Mouse (Mus musculus): Measurements from ENCODE around the gene Nktr. TPM values are rescaled to one million over a fixed set of nuclear protein-coding genes. Genes with fewer than 3 reads are reported as not detected.

Gene Nktr
- polyA plus RNA-seq, 1 experiment = 36.6 TPM

- H3K4me3 ChIP-seq (ENCODE audit: extremely low read depth, insufficient read depth, insufficient read length) = no peak overlapping the region
- H3K36me3 ChIP-seq (ENCODE audit: control insufficient read depth, insufficient read depth, low read length) = no peaks in the 10 kb centered on the region
- DNase-seq (ENCODE audit: low read depth in 1 of 2, low spot score in 2 of 2) = no peak
- H3K4me1 ChIP-seq (ENCODE audit: control insufficient read depth, insufficient read depth, insufficient read length) = peaks cover under 1% of the 10 kb centered on the region; the same call in 1 of the 2 replicates
- peaks cover 4% of the 10 kb centered on the region for H3K27me3 ChIP-seq (ENCODE audit: control insufficient read depth, insufficient read depth, low read length)
- WGBS = 59% methylated on average over 16 of the region's 16 CpGs
- TF ChIP-seq POLR2A (IDR thresholded peaks at IDR 0.05; ENCODE audit: low read depth, low read length) (no peak), CTCF (IDR thresholded peaks at IDR 0.05; ENCODE audit: extremely low read depth, insufficient read depth, insufficient read length, insufficient replicate concordance) (no peak)
- no peak overlapping the region for H3K27ac ChIP-seq (ENCODE audit: insufficient read depth, low read length)
These were observed 46.3 kb downstream of the Nktr start for GRCm38 (mm10) chr9:121765166-121765855.

DNA sequence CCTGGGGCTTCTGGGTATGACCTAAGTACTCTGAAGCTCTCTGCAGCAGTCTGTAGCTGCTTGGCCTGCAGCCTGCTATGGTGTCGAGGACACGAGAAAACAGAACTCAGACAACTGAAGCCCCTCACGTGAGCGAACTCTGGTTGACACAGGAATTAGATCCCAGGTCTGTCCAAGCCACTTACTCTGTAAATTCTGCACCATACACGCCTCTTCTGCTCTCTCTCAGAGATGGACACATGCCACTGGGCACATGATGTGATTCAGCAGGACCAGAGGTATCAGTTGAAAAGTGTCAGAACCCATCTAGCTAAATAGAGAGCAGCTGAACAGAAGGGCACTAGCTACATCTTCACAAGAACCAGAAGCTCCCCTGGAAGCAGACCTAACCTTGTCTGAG lies 53.4 kb downstream of the Nktr start:
- Histone ChIP-seq H3K27me3 (ENCODE audit: control insufficient read depth, insufficient read depth, low read length) (no peaks in the 10 kb centered on the region), H3K27ac (ENCODE audit: insufficient read depth, low read length) (no peak overlapping the region), H3K36me3 (ENCODE audit: control insufficient read depth, insufficient read depth, low read length) (no peaks in the 10 kb centered on the region), H3K4me1 (ENCODE audit: control insufficient read depth, insufficient read depth, insufficient read length) (no peaks in the 10 kb centered on the region), H3K4me3 (ENCODE audit: extremely low read depth, insufficient read depth, insufficient read length) (no peak overlapping the region)
- no peak for TF ChIP-seq CTCF (IDR thresholded peaks at IDR 0.05; ENCODE audit: extremely low read depth, insufficient read depth, insufficient read length, insufficient replicate concordance)
- no peak for TF ChIP-seq POLR2A (IDR thresholded peaks at IDR 0.05; ENCODE audit: low read depth, low read length)
- 72% methylated on average over 5 of the region's 5 CpGs for WGBS
- DNase-seq (ENCODE audit: low read depth in 1 of 2, low spot score in 2 of 2) = no peak

DNA sequence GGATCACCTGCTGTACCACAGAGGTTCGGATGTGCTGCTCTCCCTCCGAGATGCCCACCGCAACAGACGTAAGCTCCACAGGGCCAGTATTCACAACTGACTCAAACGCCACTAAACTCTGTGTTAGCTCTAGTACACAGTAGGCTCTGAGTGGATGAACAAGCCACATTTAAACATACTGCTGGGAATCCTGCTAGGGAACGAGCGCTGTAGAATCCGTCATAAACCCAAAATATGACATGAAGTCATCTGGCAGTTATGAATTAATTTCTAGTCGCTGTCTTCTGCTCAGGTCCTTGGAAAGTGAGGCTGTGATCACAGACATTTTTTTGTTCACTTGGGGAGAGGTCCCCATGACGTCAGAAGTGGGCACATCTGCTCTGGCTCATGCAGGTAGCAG lies 57.0 kb downstream of the Nktr start:
- Histone ChIP-seq H3K27me3 (ENCODE audit: control insufficient read depth, insufficient read depth, low read length) (0 out of 2 replicates have a peak, but pooled peaks cover 2% of the 10 kb centered on the region), H3K4me3 (ENCODE audit: extremely low read depth, insufficient read depth, insufficient read length) (no peak overlapping the region), H3K27ac (ENCODE audit: insufficient read depth, low read length) (no peak overlapping the region), H3K36me3 (ENCODE audit: control insufficient read depth, insufficient read depth, low read length) (no peaks in the 10 kb centered on the region), H3K4me1 (ENCODE audit: control insufficient read depth, insufficient read depth, insufficient read length) (no peaks in the 10 kb centered on the region)
- DNase-seq (ENCODE audit: low read depth in 1 of 2, low spot score in 2 of 2) = no peak
- TF ChIP-seq CTCF (IDR thresholded peaks at IDR 0.05; ENCODE audit: extremely low read depth, insufficient read depth, insufficient read length, insufficient replicate concordance) (no peak), POLR2A (IDR thresholded peaks at IDR 0.05; ENCODE audit: low read depth, low read length) (no peak)
- WGBS = 86% methylated on average over 10 of the region's 10 CpGs

GRCm38 (mm10) chr9:121776511-121776910 lies 57.5 kb downstream of the Nktr start:
- 80% methylated on average over 7 of the region's 7 CpGs for whole genome bisulfite sequencing
- no peak for DNase-seq (ENCODE audit: low read depth in 1 of 2, low spot score in 2 of 2)
- no peaks in the 10 kb centered on the region for H3K36me3 ChIP-seq (ENCODE audit: control insufficient read depth, insufficient read depth, low read length)
- no peak overlapping the region for H3K27ac ChIP-seq (ENCODE audit: insufficient read depth, low read length)
- no peak overlapping the region for H3K4me3 ChIP-seq (ENCODE audit: extremely low read depth, insufficient read depth, insufficient read length)
- TF ChIP-seq CTCF (IDR thresholded peaks at IDR 0.05; ENCODE audit: extremely low read depth, insufficient read depth, insufficient read length, insufficient replicate concordance) (no peak), POLR2A (IDR thresholded peaks at IDR 0.05; ENCODE audit: low read depth, low read length) (no peak)
- H3K27me3 ChIP-seq (ENCODE audit: control insufficient read depth, insufficient read depth, low read length) = 0 out of 2 replicates have a peak, but pooled peaks cover 2% of the 10 kb centered on the region
- H3K4me1 ChIP-seq (ENCODE audit: control insufficient read depth, insufficient read depth, insufficient read length) = no peaks in the 10 kb centered on the region

DNA sequence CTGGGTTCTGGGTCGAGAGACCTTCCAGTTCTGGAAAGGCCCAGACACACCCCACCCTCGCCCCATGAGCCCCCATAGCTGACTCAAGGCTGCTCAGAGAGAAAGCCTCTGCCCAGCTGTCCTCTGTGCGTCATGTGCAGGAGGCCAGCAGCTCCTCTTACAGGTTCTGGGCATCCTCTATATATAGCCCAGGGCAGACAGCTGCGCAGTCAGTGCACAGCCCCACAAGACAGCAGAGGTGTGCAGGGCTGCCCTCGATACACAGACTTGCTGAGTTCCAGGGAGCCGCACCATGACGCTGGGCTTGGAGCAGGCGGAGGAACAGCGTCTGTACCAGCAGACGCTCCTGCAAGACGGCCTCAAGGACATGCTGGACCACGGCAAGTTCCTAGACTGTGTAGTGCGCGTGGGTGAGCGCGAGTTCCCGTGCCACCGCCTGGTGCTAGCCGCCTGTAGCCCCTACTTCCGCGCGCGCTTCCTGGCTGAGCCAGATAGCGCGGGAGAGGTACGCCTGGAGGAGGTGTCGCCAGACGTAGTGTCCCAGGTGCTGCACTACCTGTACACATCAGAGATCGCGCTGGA lies 58.6 kb downstream of the Nktr start, which contains the start of gene Klhl40:
TSS of gene Klhl40 (plus strand) at position 124 of the 582 bp plus-strand sequence.
- 0 out of 2 replicates have a peak, but pooled peaks cover 2% of the 10 kb centered on the region for H3K27me3 ChIP-seq (ENCODE audit: control insufficient read depth, insufficient read depth, low read length)
- H3K36me3 ChIP-seq (ENCODE audit: control insufficient read depth, insufficient read depth, low read length) = no peaks in the 10 kb centered on the region
- TF ChIP-seq CTCF (IDR thresholded peaks at IDR 0.05; ENCODE audit: extremely low read depth, insufficient read depth, insufficient read length, insufficient replicate concordance) (no peak), POLR2A (IDR thresholded peaks at IDR 0.05; ENCODE audit: low read depth, low read length) (no peak)
- no peak within 1 kb of the TSS for H3K4me3 ChIP-seq (ENCODE audit: extremely low read depth, insufficient read depth, insufficient read length)
- WGBS = 15% methylated on average over 30 of the region's 30 CpGs
- no peak within 1 kb of the TSS for H3K27ac ChIP-seq (ENCODE audit: insufficient read depth, low read length)
- no peak for DNase-seq (ENCODE audit: low read depth in 1 of 2, low spot score in 2 of 2)
- H3K4me1 ChIP-seq (ENCODE audit: control insufficient read depth, insufficient read depth, insufficient read length) = no peaks in the 10 kb centered on the region

- no peaks in the 10 kb centered on the region for H3K36me3 ChIP-seq (ENCODE audit: control insufficient read depth, insufficient read depth, low read length)
- 17% methylated on average over 54 of the region's 54 CpGs for WGBS
- 0 out of 2 replicates have a peak, but pooled peaks cover 2% of the 10 kb centered on the region for H3K27me3 ChIP-seq (ENCODE audit: control insufficient read depth, insufficient read depth, low read length)
- DNase-seq (ENCODE audit: low read depth in 1 of 2, low spot score in 2 of 2) = no peak
- no peak overlapping the region for H3K4me3 ChIP-seq (ENCODE audit: extremely low read depth, insufficient read depth, insufficient read length)
- TF ChIP-seq CTCF (IDR thresholded peaks at IDR 0.05; ENCODE audit: extremely low read depth, insufficient read depth, insufficient read length, insufficient replicate concordance) (no peak), POLR2A (IDR thresholded peaks at IDR 0.05; ENCODE audit: low read depth, low read length) (no peak)
- no peaks in the 10 kb centered on the region for H3K4me1 ChIP-seq (ENCODE audit: control insufficient read depth, insufficient read depth, insufficient read length)
- H3K27ac ChIP-seq (ENCODE audit: insufficient read depth, low read length) = no peak overlapping the region
These were observed 59.2 kb downstream of the Nktr start for GRCm38 (mm10) chr9:121778066-121778624.
